Mouse (Mus musculus): ENCODE data around the gene Telo2. TPM values are rescaled to one million over a fixed set of nuclear protein-coding genes. Genes with fewer than 3 reads are reported as not detected.

Gene Telo2
- polyA plus RNA-seq, 1 experiment from 2014 or later, result 46.7 TPM

DNA sequence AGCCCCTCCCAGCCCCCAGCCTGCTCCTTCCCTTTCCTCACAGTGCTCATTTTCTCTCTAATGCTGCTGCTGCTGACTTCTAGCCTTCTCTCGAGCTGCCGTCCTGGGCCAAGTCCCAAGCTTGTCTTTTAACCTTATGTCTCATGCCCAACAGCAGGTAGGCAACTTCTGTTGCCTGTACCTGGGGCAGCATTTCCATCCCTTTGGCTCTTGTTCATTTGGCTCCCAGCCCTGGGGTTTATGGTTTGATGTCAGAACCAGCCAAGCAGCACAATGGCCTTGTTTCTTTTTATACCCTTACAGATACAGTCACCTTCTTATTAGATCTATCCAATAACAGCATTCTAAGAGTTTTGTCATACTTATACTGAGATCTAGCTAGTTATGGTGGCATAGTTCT is 19.5 kb downstream of the Telo2 start:
- no peaks in the 10 kb centered on the region for H3K9me3 ChIP-seq
- no peak overlapping the region for H3K27ac ChIP-seq (replicated peaks)
- no peak overlapping the region for H3K4me3 ChIP-seq
- no peak overlapping the region for H3K9ac ChIP-seq
- no peaks in the 10 kb centered on the region for H3K27me3 ChIP-seq
- ATAC-seq (ENCODE audit: low read depth), result no peak
- peaks cover 78% of the 10 kb centered on the region for H3K36me3 ChIP-seq
- H3K4me1 ChIP-seq (replicated peaks), result no peaks in the 10 kb centered on the region
- H3K4me2 ChIP-seq, result no peak overlapping the region
- 88% methylated on average over 2 of the region's 2 CpGs for WGBS

DNA sequence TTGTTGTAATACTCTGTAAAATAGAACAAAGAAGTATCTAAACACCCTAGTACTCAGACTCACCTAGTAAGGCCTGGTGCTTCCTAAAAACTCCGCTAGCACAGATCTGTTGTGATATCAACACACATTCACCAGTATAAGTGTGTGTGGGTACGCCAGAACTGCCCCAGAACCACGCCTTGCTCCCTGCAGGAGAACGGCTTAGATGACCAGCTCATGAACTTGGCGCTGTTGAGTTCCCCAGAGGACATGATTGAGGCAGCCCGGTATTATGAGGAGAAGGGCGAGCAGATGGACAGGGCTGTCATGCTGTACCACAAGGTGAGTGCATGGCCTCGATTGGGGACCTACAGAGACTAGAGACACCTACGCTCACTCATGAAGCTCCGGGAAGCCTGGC is 25.3 kb downstream of the Telo2 start:
- no peaks in the 10 kb centered on the region for H3K27me3 ChIP-seq
- H3K36me3 ChIP-seq, result peaks cover 69% of the 10 kb centered on the region
- H3K4me2 ChIP-seq, result no peak overlapping the region
- H3K27ac ChIP-seq (replicated peaks), result no peak overlapping the region
- WGBS, result 91% methylated on average over 10 of the region's 10 CpGs
- H3K9me3 ChIP-seq, result no peaks in the 10 kb centered on the region
- H3K4me1 ChIP-seq (replicated peaks), result no peaks in the 10 kb centered on the region
- ATAC-seq (ENCODE audit: low read depth), result no peak
- no peak overlapping the region for H3K9ac ChIP-seq
- no peak overlapping the region for H3K4me3 ChIP-seq

DNA sequence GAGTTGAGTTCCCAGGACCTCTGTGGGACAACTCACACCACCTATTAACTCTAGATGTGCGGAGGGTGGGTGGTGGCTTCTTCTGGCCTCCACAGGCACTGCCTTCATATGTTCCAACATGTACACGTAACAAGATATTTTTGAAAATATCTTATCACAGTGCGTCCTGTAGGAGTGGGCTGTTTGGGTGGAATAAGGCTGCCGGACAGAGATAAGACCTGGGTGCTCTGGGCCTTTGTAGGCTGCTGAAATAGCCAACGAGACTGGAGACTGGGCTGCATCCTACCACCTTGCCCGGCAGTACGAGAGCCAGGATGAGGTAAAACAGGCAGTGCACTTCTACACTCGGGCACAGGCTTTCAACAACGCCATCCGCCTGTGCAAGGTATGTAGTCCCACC is 26.6 kb downstream of the Telo2 start:
- WGBS, result 93% methylated on average over 10 of the region's 10 CpGs
- H3K4me1 ChIP-seq (replicated peaks), result no peaks in the 10 kb centered on the region
- no peak overlapping the region for H3K9ac ChIP-seq
- peaks cover 60% of the 10 kb centered on the region for H3K36me3 ChIP-seq
- no peak overlapping the region for H3K27ac ChIP-seq (replicated peaks)
- no peak for ATAC-seq (ENCODE audit: low read depth)
- no peak overlapping the region for H3K4me3 ChIP-seq
- no peaks in the 10 kb centered on the region for H3K27me3 ChIP-seq
- no peak overlapping the region for H3K4me2 ChIP-seq
- no peaks in the 10 kb centered on the region for H3K9me3 ChIP-seq

DNA sequence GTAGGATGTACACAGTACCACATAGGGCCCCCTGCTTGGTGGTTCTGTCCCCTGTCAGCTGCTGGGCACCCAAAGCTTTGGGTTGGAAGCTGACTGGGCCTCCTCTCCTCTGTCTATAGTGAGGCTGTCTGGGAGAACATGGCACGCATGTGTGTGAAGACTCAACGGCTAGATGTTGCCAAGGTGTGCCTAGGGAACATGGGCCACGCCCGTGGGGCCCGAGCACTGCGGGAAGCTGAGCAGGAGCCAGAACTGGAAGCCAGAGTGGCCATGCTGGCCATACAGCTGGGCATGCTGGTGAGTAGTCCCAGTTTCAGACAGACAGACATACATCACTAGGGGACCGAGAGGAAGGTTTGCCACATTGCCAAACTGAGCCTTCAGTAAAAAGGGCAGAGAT is 29.0 kb downstream of the Telo2 start:
- ATAC-seq (ENCODE audit: low read depth), result no peak
- no peak overlapping the region for H3K4me2 ChIP-seq
- H3K9ac ChIP-seq, result no peak overlapping the region
- H3K4me1 ChIP-seq (replicated peaks), result no peaks in the 10 kb centered on the region
- H3K36me3 ChIP-seq, result peaks cover 36% of the 10 kb centered on the region
- 94% methylated on average over 7 of the region's 7 CpGs for WGBS
- H3K27ac ChIP-seq (replicated peaks), result no peak overlapping the region
- no peak overlapping the region for H3K4me3 ChIP-seq
- H3K27me3 ChIP-seq, result no peaks in the 10 kb centered on the region
- no peaks in the 10 kb centered on the region for H3K9me3 ChIP-seq

DNA sequence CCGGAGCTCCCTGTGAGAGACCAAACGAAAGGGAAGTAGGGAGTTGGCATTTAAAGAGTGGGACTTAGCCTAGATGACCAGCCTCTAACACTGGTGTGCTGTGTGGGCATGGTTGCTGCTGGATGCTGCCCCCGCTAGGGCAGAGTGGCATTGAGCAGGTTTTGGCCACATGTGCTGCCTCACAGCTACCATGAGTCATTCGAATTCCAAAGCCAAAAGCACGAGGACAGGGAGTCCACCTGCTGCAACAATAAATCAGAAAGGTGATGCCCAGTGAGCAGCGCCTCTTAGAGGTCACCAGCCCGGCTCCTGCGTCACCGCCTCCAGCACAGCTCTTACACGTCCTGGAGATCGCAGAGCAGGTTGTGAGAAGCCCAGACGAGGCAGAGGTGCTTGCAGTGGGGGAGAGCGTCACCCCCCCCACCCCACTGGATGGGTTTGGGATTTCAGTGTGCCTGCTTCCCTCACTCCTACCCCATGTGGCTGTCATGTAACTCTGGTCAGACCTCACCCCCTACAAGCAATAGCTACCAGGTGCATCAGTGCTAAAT is 30.9 kb downstream of the Telo2 start:
- Histone ChIP-seq H3K4me3 (no peak overlapping the region), H3K36me3 (peaks cover 29% of the 10 kb centered on the region), H3K4me1 (replicated peaks) (no peaks in the 10 kb centered on the region), H3K9ac (no peak overlapping the region), H3K27me3 (no peaks in the 10 kb centered on the region), H3K4me2 (no peak overlapping the region), H3K9me3 (no peaks in the 10 kb centered on the region), H3K27ac (replicated peaks) (no peak overlapping the region)
- WGBS, result 78% methylated on average over 13 of the region's 13 CpGs
- no peak for ATAC-seq (ENCODE audit: low read depth)

DNA sequence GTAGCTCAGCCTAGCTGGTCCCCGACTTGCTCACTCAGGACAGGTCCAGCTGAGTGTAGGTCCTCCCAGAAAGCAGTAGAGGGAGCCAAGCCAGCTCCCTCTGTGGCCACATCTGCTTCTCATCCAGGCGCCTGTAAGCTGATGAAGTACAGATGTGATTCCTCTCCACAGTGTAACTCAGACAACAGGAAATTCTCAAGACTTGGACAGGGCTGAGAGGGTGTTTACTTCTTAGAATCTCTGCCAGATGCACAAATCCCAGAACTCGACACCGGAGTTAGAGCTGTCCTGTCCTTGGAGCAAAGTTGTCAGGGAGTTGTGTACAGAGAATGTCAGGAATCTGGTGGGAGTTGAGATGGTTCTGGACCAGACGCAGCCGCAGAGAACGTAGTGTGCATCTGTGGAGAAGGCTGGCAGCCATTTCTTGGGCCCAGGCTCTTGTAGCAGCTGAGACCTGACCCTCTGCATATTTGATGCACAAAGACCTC is 32.3 kb downstream of the Telo2 start, which contains the start of gene Tmem204:
TSS of gene Tmem204 (minus strand) at position 148 of the 488 bp plus-strand sequence.
- no peak within 1 kb of the TSS for H3K9ac ChIP-seq
- no peaks in the 10 kb centered on the region for H3K9me3 ChIP-seq
- peaks cover 7% of the 10 kb centered on the region for H3K4me1 ChIP-seq (replicated peaks)
- H3K4me3 ChIP-seq, result no peak within 1 kb of the TSS
- 70% methylated on average over 7 of the region's 7 CpGs for WGBS
- no peak within 1 kb of the TSS for H3K4me2 ChIP-seq
- peak within 1 kb of the TSS; percentile 61 for H3K27ac ChIP-seq (replicated peaks)
- no peak for ATAC-seq (ENCODE audit: low read depth)
- no peaks in the 10 kb centered on the region for H3K27me3 ChIP-seq
- peaks cover 18% of the 10 kb centered on the region for H3K36me3 ChIP-seq

DNA sequence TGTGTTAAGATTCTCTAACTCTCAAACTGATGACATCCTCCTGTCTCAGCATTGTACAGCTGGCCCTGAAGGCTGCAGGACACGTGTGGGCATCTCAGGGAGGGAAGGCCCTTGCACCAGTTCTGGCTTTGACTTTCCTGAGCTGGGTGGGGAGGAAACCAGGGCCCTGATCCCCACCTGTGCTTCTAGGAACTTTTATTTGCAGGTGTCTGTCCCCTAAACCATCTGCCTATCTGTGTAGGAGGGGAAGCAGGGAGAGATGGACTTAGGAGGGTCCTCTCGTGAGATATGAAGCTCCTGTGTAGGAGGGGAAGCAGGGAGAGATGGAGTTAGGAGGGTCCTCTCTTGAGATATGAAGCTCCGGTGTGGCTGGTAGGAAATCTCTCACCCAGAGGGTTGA is 32.9 kb downstream of the Telo2 start:
- H3K4me1 ChIP-seq (replicated peaks), result peaks cover 13% of the 10 kb centered on the region
- no peaks in the 10 kb centered on the region for H3K27me3 ChIP-seq
- H3K36me3 ChIP-seq, result peaks cover 13% of the 10 kb centered on the region
- H3K9me3 ChIP-seq, result no peaks in the 10 kb centered on the region
- no peak overlapping the region for H3K9ac ChIP-seq
- no peak overlapping the region for H3K4me3 ChIP-seq
- no peak overlapping the region for H3K4me2 ChIP-seq
- ATAC-seq (ENCODE audit: low read depth), result no peak
- WGBS, result 65% methylated on average over 3 of the region's 3 CpGs
- H3K27ac ChIP-seq (replicated peaks), result no peak overlapping the region

DNA sequence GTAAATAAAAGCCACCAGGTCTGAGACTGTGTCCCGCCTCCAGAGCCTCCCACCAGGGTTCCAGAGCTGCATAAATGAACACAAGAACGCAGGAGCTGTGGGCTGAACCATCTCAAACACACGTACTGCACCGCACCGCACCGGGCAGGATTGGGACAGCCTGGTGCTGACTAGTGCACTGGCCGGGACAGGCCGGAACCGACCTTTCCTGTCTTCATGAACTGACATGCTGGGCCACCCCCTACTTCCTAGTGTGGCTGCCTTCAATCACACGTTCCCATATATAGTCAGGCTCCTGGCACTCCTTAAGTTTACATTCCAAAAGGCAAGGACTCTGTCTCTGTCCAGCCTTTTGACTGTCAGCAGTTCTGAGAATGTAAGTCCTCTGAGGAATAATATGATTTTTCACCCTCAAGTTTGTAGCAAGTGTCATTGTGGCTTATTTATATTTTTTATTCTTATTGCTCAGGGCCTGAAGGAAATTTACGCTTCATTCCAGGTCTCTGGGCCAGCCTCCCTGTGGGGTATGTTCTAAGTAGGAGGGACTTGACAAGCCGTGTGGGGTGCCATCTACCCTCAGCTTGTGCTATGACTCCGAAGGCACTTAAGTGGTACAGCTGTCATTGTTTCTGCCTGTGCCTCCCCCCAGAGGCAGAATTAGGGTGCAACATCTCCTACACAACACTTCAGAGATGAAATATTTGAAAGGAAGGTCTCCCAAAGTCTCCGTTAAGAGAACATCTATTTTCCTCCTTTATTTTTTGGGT is 33.5 kb downstream of the Telo2 start:
- no peaks in the 10 kb centered on the region for H3K27me3 ChIP-seq
- no peaks in the 10 kb centered on the region for H3K9me3 ChIP-seq
- ATAC-seq (ENCODE audit: low read depth), result no peak
- H3K4me2 ChIP-seq, result no peak overlapping the region
- WGBS, result 76% methylated on average over 14 of the region's 14 CpGs
- no peak overlapping the region for H3K9ac ChIP-seq
- peak overlapping the region; percentile 35; the same call in 1 of the 2 replicates for H3K27ac ChIP-seq (replicated peaks)
- H3K4me1 ChIP-seq (replicated peaks), result peaks cover 20% of the 10 kb centered on the region
- H3K4me3 ChIP-seq, result no peak overlapping the region
- H3K36me3 ChIP-seq, result peaks cover 7% of the 10 kb centered on the region; the same call in 1 of the 2 replicates

DNA sequence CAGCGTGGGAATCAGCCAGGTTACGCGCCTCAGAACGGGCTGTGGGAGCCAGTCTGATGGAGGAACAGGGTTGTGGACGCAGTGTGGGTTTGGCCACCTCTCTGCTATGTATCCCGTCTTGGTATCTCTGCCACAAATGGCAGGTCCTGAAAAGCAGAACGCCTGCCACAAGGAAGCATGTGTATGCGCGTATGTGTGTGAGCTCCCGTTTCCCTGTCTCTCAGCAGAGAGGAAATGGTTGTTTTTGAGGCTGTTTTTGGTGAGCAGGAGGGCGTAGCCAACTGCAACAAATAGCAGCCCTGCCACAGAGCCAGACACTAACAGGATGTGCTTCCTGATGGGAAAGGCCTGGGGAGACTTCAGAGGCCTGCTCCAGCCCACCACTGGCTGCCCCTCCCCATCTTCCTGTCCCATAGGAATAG is 34.8 kb downstream of the Telo2 start:
- Histone ChIP-seq H3K4me3 (peak overlapping the region; percentile 27), H3K27ac (replicated peaks) (peak overlapping the region; percentile 71), H3K9ac (peak overlapping the region; percentile 57), H3K36me3 (0 out of 2 replicates have a peak, but pooled peaks cover 7% of the 10 kb centered on the region), H3K9me3 (no peaks in the 10 kb centered on the region), H3K27me3 (no peaks in the 10 kb centered on the region), H3K4me2 (peak overlapping the region; percentile 14; the same call in 1 of the 2 replicates), H3K4me1 (replicated peaks) (peaks cover 26% of the 10 kb centered on the region)
- WGBS, result 89% methylated on average over 11 of the region's 11 CpGs
- ATAC-seq (ENCODE audit: low read depth), result no peak

DNA sequence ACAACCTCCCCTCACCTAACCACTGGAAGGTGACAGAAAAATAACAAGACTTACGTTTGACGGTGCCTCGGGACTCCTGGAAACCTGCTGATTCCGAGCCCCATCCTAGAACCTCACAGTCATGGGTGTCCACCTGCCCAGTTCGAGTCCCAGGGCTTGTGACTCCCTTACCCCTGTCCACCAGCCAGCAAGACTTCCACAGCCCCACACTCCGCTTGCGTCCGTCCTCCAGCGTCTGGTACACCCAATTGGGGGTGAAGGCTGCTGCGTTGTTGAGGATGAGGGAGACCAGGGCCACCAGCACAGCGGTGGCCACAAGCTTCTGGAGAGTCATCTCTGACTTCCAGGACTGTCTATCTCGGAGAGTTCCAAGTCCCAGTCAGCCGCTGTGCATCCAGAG is 35.6 kb downstream of the Telo2 start:
- H3K9ac ChIP-seq, result peak overlapping the region; percentile 57
- H3K4me3 ChIP-seq, result peak overlapping the region; percentile 27
- 92% methylated on average over 13 of the region's 13 CpGs for WGBS
- peaks cover 26% of the 10 kb centered on the region for H3K4me1 ChIP-seq (replicated peaks)
- H3K27ac ChIP-seq (replicated peaks), result peak overlapping the region; percentile 71
- peak overlapping the region; percentile 14; the same call in 1 of the 2 replicates for H3K4me2 ChIP-seq
- H3K27me3 ChIP-seq, result no peaks in the 10 kb centered on the region
- no peaks in the 10 kb centered on the region for H3K9me3 ChIP-seq
- no peak for ATAC-seq (ENCODE audit: low read depth)
- 0 out of 2 replicates have a peak, but pooled peaks cover 7% of the 10 kb centered on the region for H3K36me3 ChIP-seq

DNA sequence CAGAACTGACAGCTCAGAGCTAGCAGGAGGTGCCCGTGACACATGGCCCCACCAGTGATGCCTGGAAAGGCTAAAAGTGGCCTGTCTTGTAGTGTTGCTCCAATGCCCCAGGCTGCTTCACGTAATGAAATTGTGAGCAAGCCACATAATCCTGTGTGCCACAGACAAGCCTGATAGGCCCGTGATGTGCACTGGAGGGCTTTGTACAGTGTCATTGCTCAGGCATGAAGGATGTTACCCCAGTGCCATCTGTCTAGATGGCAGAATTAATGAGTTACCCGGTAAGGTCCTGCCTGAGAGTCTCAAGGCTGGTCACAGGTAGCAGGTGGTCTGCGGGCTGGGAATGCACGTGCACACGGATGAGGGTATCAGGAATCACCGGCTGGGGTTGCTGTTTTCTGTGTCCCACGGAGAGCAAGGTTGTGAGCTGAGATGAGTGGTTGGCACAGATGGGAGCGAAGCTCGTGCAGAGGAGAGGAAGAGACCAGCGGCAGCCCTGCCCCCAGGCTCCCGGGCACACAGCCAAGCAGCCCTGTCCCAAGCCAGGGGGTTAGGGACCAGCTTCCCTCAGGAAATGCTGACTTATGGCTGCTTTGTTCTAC is 37.9 kb downstream of the Telo2 start:
- H3K4me3 ChIP-seq, result peak overlapping the region; percentile 27

DNA sequence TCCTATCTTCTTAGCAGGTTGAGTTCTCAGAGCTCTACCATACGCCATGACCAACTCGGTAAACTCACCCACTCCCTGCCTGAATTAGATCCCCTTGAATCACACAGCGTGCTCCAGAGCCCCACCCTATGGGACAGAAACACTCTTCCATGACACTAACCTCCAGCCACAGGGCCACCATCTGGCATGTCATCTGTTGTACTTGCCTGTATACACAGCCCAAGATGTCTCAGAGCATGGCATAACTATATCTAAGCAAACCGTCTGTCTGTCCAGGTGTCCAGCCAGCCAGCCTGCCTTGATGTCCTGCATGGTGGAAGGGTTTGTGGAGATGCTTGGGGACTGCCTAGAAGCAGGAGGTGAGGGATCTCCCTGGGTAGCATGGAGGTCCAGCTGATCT is 38.9 kb downstream of the Telo2 start:
- Histone ChIP-seq H3K36me3 (0 out of 2 replicates have a peak, but pooled peaks cover 13% of the 10 kb centered on the region), H3K9ac (no peak overlapping the region), H3K27me3 (no peaks in the 10 kb centered on the region), H3K27ac (replicated peaks) (peak overlapping the region; percentile 72; the same call in 1 of the 2 replicates), H3K4me1 (replicated peaks) (peaks cover 26% of the 10 kb centered on the region), H3K9me3 (no peaks in the 10 kb centered on the region), H3K4me2 (no peak overlapping the region), H3K4me3 (no peak overlapping the region)
- WGBS, result 88% methylated on average over 4 of the region's 4 CpGs
- ATAC-seq (ENCODE audit: low read depth), result no peak

More for the DNA sequence above, 37.9 kb downstream of the Telo2 start:
- WGBS, result 58% methylated on average over 13 of the region's 13 CpGs
- H3K27me3 ChIP-seq, result no peaks in the 10 kb centered on the region
- H3K36me3 ChIP-seq, result 0 out of 2 replicates have a peak, but pooled peaks cover 13% of the 10 kb centered on the region
- peak; percentile 82 for ATAC-seq (ENCODE audit: low read depth)
- H3K4me1 ChIP-seq (replicated peaks), result peaks cover 26% of the 10 kb centered on the region
- peak overlapping the region; percentile 72 for H3K27ac ChIP-seq (replicated peaks)
- H3K4me2 ChIP-seq, result peak overlapping the region; percentile 40
- no peak overlapping the region; the same call in 1 of the 2 replicates for H3K9ac ChIP-seq
- H3K9me3 ChIP-seq, result no peaks in the 10 kb centered on the region
